Mouse (Mus musculus): ENCODE measurements around the gene Elof1. TPM values are rescaled to one million over a fixed set of nuclear protein-coding genes. Genes with fewer than 3 reads are reported as not detected.
A peak's percentile ranks its signal among the peaks of the same experiment; 100 is the strongest.
"Not testable (repeated sequence)": the region's sequence is repeated elsewhere in the genome, so short reads cannot be mapped to it uniquely, and the experiment has no call there.

The Elof1 gene
- total RNA-seq, 1 experiment from 2014 or later: 27.4 TPM

- no peak for ATAC-seq (ENCODE audit: extremely low read depth, insufficient number of reproducible peaks, low FRiP score, poor library complexity, severe bottlenecking)
Measured at GRCm38 (mm10) chr9:22108194-22108593, 8.8 kb downstream of the Elof1 start.

GRCm38 (mm10) chr9:22099922-22100321, 17.1 kb downstream of the Elof1 start:
- no peak for ATAC-seq (ENCODE audit: extremely low read depth, insufficient number of reproducible peaks, low FRiP score, poor library complexity, severe bottlenecking)

GRCm38 (mm10) chr9:22098993-22099696, 17.8 kb downstream of the Elof1 start, which contains the start of gene Cnn1:
Cnn1 (plus strand) TSS chr9:22099216.
- ATAC-seq (ENCODE audit: extremely low read depth, insufficient number of reproducible peaks, low FRiP score, poor library complexity, severe bottlenecking): no peak

- ATAC-seq (ENCODE audit: extremely low read depth, insufficient number of reproducible peaks, low FRiP score, poor library complexity, severe bottlenecking): peak; percentile 84
Measured at GRCm38 (mm10) chr9:22095854-22096307, 21.1 kb downstream of the Elof1 start.

GRCm38 (mm10) chr9:22092746-22093145, 24.2 kb downstream of the Elof1 start:
- no peak for ATAC-seq (ENCODE audit: extremely low read depth, insufficient number of reproducible peaks, low FRiP score, poor library complexity, severe bottlenecking)

- ATAC-seq (ENCODE audit: extremely low read depth, insufficient number of reproducible peaks, low FRiP score, poor library complexity, severe bottlenecking): no peak
Measured at GRCm38 (mm10) chr9:22089986-22090385, 27.0 kb downstream of the Elof1 start.

GRCm38 (mm10) chr9:22089281-22089680, 27.7 kb downstream of the Elof1 start:
- no peak for ATAC-seq (ENCODE audit: extremely low read depth, insufficient number of reproducible peaks, low FRiP score, poor library complexity, severe bottlenecking)

- ATAC-seq (ENCODE audit: extremely low read depth, insufficient number of reproducible peaks, low FRiP score, poor library complexity, severe bottlenecking): no peak
Measured at GRCm38 (mm10) chr9:22087034-22087618, 29.8 kb downstream of the Elof1 start.

- ATAC-seq (ENCODE audit: extremely low read depth, insufficient number of reproducible peaks, low FRiP score, poor library complexity, severe bottlenecking): no peak
Measured at GRCm38 (mm10) chr9:22086012-22086411, 31.0 kb downstream of the Elof1 start.

- peak; percentile 99 for ATAC-seq (ENCODE audit: extremely low read depth, insufficient number of reproducible peaks, low FRiP score, poor library complexity, severe bottlenecking)
Measured at GRCm38 (mm10) chr9:22085022-22085834, 31.7 kb downstream of the Elof1 start, which contains the start of gene Ecsit. Ecsit (minus strand) TSS chr9:22085438.

GRCm38 (mm10) chr9:22084667-22085021, 32.3 kb downstream of the Elof1 start:
- no peak for ATAC-seq (ENCODE audit: extremely low read depth, insufficient number of reproducible peaks, low FRiP score, poor library complexity, severe bottlenecking)

- ATAC-seq (ENCODE audit: extremely low read depth, insufficient number of reproducible peaks, low FRiP score, poor library complexity, severe bottlenecking): no peak
Measured at GRCm38 (mm10) chr9:22076223-22076622, 40.7 kb downstream of the Elof1 start.

GRCm38 (mm10) chr9:22075778-22076177, 41.2 kb downstream of the Elof1 start:
- not testable (repeated sequence) for ATAC-seq (ENCODE audit: extremely low read depth, insufficient number of reproducible peaks, low FRiP score, poor library complexity, severe bottlenecking)

GRCm38 (mm10) chr9:22072276-22072675, 44.7 kb downstream of the Elof1 start:
- no peak for ATAC-seq (ENCODE audit: extremely low read depth, insufficient number of reproducible peaks, low FRiP score, poor library complexity, severe bottlenecking)

- ATAC-seq (ENCODE audit: extremely low read depth, insufficient number of reproducible peaks, low FRiP score, poor library complexity, severe bottlenecking): peak; percentile 88
Measured at GRCm38 (mm10) chr9:22070791-22071573, 46.0 kb downstream of the Elof1 start, which contains the start of the genes Gm49318 and Zfp653. Gm49318 (minus strand) TSS chr9:22071259. Zfp653 (minus strand) TSS chr9:22071376.

- no peak for ATAC-seq (ENCODE audit: extremely low read depth, insufficient number of reproducible peaks, low FRiP score, poor library complexity, severe bottlenecking)
Measured at GRCm38 (mm10) chr9:22069881-22070553, 47.0 kb downstream of the Elof1 start.

- ATAC-seq (ENCODE audit: extremely low read depth, insufficient number of reproducible peaks, low FRiP score, poor library complexity, severe bottlenecking): no peak
Measured at GRCm38 (mm10) chr9:22067195-22067594, 49.8 kb downstream of the Elof1 start.

- no peak for ATAC-seq (ENCODE audit: extremely low read depth, insufficient number of reproducible peaks, low FRiP score, poor library complexity, severe bottlenecking)
Measured at GRCm38 (mm10) chr9:22066433-22066832, 50.5 kb downstream of the Elof1 start.

Data from neutrophil, adult 5-6 weeks (primary cell).